Mouse (Mus musculus) ES-Bruce4 (cell line): Measurements from ENCODE around the gene Rpap1.

ENCODE experiments used
- CTCF ChIP-seq: IDR thresholded peaks from one replicate; pipeline ENCODE4 v1.8.1; 2011; ENCODE audit warnings: low read depth, low read length
- POLR2A ChIP-seq: IDR thresholded peaks from one replicate; pipeline ENCODE4 v1.8.1; 2011; ENCODE audit warnings: low read length; ENCODE audit not compliant: insufficient read depth

DNA sequence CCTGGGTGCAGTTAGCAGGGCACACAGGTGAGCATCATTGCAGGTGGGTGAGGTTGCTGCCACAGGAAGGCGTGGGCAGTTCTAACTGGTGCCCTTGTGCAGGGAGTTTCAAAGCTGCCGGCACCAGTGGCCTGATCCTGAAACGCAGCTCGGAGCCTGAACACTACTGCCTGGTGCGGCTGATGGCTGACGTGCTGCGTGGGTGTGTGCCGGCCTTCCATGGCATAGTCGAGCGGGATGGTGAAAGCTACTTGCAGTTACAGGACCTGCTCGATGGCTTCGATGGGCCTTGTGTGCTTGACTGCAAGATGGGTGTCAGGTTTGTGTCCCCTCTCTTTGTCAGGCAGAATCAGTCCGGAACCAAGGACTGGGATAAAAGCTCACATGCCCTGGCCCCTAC lies 38.1 kb downstream of the Rpap1 start:
- TF ChIP-seq CTCF, result no peak
- TF ChIP-seq POLR2A, result no peak
